Mouse (Mus musculus) left cerebral cortex, postnatal 4 days (tissue): ENCODE data around the gene Grik1. TPM values are rescaled to one million over a fixed set of nuclear protein-coding genes. Genes with fewer than 3 reads are reported as not detected.

Experiments
- DNase-seq: peaks from one replicate; pipeline ENCODE4 v3.0.0-alpha.2; 2022
- intact Hi-C: fragments of 180-260 bp; cut with DNase I; formaldehyde crosslinking; loops from one replicate; pipeline ENCODE4 v1.15.1; 2025
- total RNA-seq, 2 experiments: library from RNA; stranded (reverse); gene quantifications; 2 replicates each; pipeline ENCODE4 v1.2.3; 2021

The Grik1 gene
- 10 to 100 TPM; 37.9 to 45.2 TPM for total RNA-seq

- intact Hi-C loops, result no loop called here
- peak; percentile 71 for DNase-seq
Measured at GRCm38 (mm10) chr16:88290132-88290772, at the start of gene Grik1. Gene Grik1 (minus strand): TSS chr16:88290265.

GRCm38 (mm10) chr16:88294209-88294608, 4.1 kb upstream of the Grik1 start:
- intact Hi-C loops, result no loop called here
- DNase-seq, result no peak

GRCm38 (mm10) chr16:88289421-88290081, 514 bp downstream of the Grik1 start:
- intact Hi-C loops, result no loop called here
- peak; percentile 22 for DNase-seq

- intact Hi-C loops, result no loop called here
- no peak for DNase-seq
Measured at GRCm38 (mm10) chr16:88258407-88258806, 31.7 kb downstream of the Grik1 start.

GRCm38 (mm10) chr16:88257072-88257471, 33.0 kb downstream of the Grik1 start:
- DNase-seq, result no peak
- intact Hi-C loops, result no loop called here

GRCm38 (mm10) chr16:88256101-88256500, 34.0 kb downstream of the Grik1 start:
- DNase-seq, result no peak
- intact Hi-C loops, result no loop called here

- intact Hi-C loops, result no loop called here
- no peak for DNase-seq
Measured at GRCm38 (mm10) chr16:88252676-88253075, 37.4 kb downstream of the Grik1 start.

- no peak for DNase-seq
- intact Hi-C loops, result no loop called here
Measured at GRCm38 (mm10) chr16:88251049-88251448, 39.0 kb downstream of the Grik1 start.

GRCm38 (mm10) chr16:88249825-88250224, 40.2 kb downstream of the Grik1 start:
- no peak for DNase-seq
- intact Hi-C loops, result no loop called here

GRCm38 (mm10) chr16:88247586-88247985, 42.5 kb downstream of the Grik1 start:
- intact Hi-C loops, result no loop called here
- no peak for DNase-seq

GRCm38 (mm10) chr16:88244658-88245057, 45.4 kb downstream of the Grik1 start:
- DNase-seq, result peak; percentile 47
- intact Hi-C loops, result no loop called here

- no peak for DNase-seq
- intact Hi-C loops, result no loop called here
Measured at GRCm38 (mm10) chr16:88225616-88226015, 64.4 kb downstream of the Grik1 start.

GRCm38 (mm10) chr16:88221932-88222331, 68.1 kb downstream of the Grik1 start:
- intact Hi-C loops, result no loop called here
- DNase-seq, result no peak

- intact Hi-C loops, result no loop called here
- no peak for DNase-seq
Measured at GRCm38 (mm10) chr16:88212531-88212930, 77.5 kb downstream of the Grik1 start.

- intact Hi-C loops, result no loop called here
- peak; percentile 2 for DNase-seq
Measured at GRCm38 (mm10) chr16:88211852-88212251, 78.2 kb downstream of the Grik1 start.

- peak; percentile 63 for DNase-seq
- intact Hi-C loops, result loop anchor here (10.0 kb wide), 1 partner anchor 460 kb away; no protein-coding TSS in a partner anchor
Measured at GRCm38 (mm10) chr16:88204400-88204799, 85.7 kb downstream of the Grik1 start.

- intact Hi-C loops, result loop anchor here (2.0 to 10.0 kb wide), 2 partner anchors 363 to 459 kb away; no protein-coding TSS in a partner anchor
- no peak for DNase-seq
Measured at GRCm38 (mm10) chr16:88203985-88204384, 86.1 kb downstream of the Grik1 start.

- DNase-seq, result no peak
- intact Hi-C loops, result no loop called here
Measured at GRCm38 (mm10) chr16:88187433-88188037, 102.5 kb downstream of the Grik1 start.

- intact Hi-C loops, result no loop called here
- DNase-seq, result no peak
Measured at GRCm38 (mm10) chr16:88178813-88179212, 111.3 kb downstream of the Grik1 start.

GRCm38 (mm10) chr16:88177364-88177763, 112.7 kb downstream of the Grik1 start:
- intact Hi-C loops, result no loop called here
- DNase-seq, result no peak

GRCm38 (mm10) chr16:88174083-88174721, 115.9 kb downstream of the Grik1 start:
- DNase-seq, result peak; percentile 68
- intact Hi-C loops, result no loop called here
